9 mouse cellular contexts compared by ENCODE assay signal in genomic region chr1:134493496-134493895, GRCm38 (mm10). TPM values are rescaled to one million over a fixed set of nuclear protein-coding genes. Genes with fewer than 3 reads are reported as not detected.
DNase-seq lines count a peak whose midpoint lies in the region; ATAC-seq and TF ChIP-seq lines count a peak whose summit lies in the region.
"Had no signal": no experiment of that assay in that cellular context is flagged by ENCODE, and none has a peak within 500 bp of the region (broad histone marks: within the 10 kb centered on the region; RNA-seq: fewer than 3 reads in every experiment).

No protein-coding gene starts in this region.

- TF ChIP-seq POLR2A in thymus, adult 2 months (IDR thresholded peaks at IDR 0.05; ENCODE audit: control insufficient read depth, extremely low read depth, insufficient read depth, low read length, poor library complexity), result no peak

- H3K27ac ChIP-seq in heart, embryonic 13.5 days (replicated peaks), result no peak overlapping the region
- H3K27ac ChIP-seq in thymus, adult 2 months (ENCODE audit: control insufficient read depth, insufficient read depth, low read length), result no peak overlapping the region
- no peak overlapping the region for H3K27ac ChIP-seq in forebrain, embryonic 14.5 days (ENCODE audit: low read depth, low read length)
- H3K27ac ChIP-seq in neural tube, embryonic 15.5 days (replicated peaks), result no peak overlapping the region

- no peaks in the 10 kb centered on the region for H3K9me3 ChIP-seq in heart, embryonic 13.5 days
- H3K9me3 ChIP-seq in forebrain, embryonic 14.5 days (replicated peaks; ENCODE audit: control insufficient read depth, low read length), result no peaks in the 10 kb centered on the region
- H3K9me3 ChIP-seq in neural tube, embryonic 15.5 days (replicated peaks), result no peaks in the 10 kb centered on the region

- peaks cover 18% of the 10 kb centered on the region for H3K4me1 ChIP-seq in heart, embryonic 13.5 days
- H3K4me1 ChIP-seq in thymus, adult 2 months (replicated peaks; ENCODE audit: control insufficient read depth, insufficient read depth, low read length), result peaks cover 4% of the 10 kb centered on the region
- H3K4me1 ChIP-seq in forebrain, embryonic 14.5 days (ENCODE audit: control insufficient read depth, insufficient read depth, low read length), result peaks cover 11% of the 10 kb centered on the region; the same call in 1 of the 2 replicates
- peaks cover 20% of the 10 kb centered on the region for H3K4me1 ChIP-seq in neural tube, embryonic 15.5 days

- H3K27me3 ChIP-seq in heart, embryonic 13.5 days (replicated peaks), result no peaks in the 10 kb centered on the region
- H3K27me3 ChIP-seq in thymus, adult 2 months (ENCODE audit: control insufficient read depth, insufficient read depth, low read length), result no peaks in the 10 kb centered on the region
- H3K27me3 ChIP-seq in forebrain, embryonic 14.5 days (replicated peaks; ENCODE audit: control insufficient read depth, insufficient read depth, low read length), result no peaks in the 10 kb centered on the region
- H3K27me3 ChIP-seq in neural tube, embryonic 15.5 days (replicated peaks), result no peaks in the 10 kb centered on the region

- TF ChIP-seq CTCF in thymus, adult 2 months (IDR thresholded peaks at IDR 0.05; ENCODE audit: borderline replicate concordance, control insufficient read depth, extremely low read depth, insufficient read depth, low read length, poor library complexity), result no peak

- no peak for DNase-seq in heart, adult 18-20 months
- peak; percentile 10 for DNase-seq in thymus, adult 2 months
- no peak for DNase-seq in thymus, postnatal 10 days (ENCODE audit: low spot score in 2 of 2)
- no peak for DNase-seq in forebrain, embryonic 14.5 days (ENCODE audit: low spot score)
- DNase-seq in retina, embryonic 14.5 days (ENCODE audit: low spot score), result no peak
- no peak for DNase-seq in c-Kit-positive CD71-positive TER-119-positive erythroid progenitor cells, embryonic 14.5 days (ENCODE audit: low spot score)
- DNase-seq: layer of hippocampus, adult 9-11 months had no signal

- WGBS in heart, embryonic 13.5 days, result 84% methylated on average over 2 of the region's 2 CpGs
- 90% methylated on average over 2 of the region's 2 CpGs for WGBS in thymus, adult 2 months
- WGBS in forebrain, embryonic 14.5 days, result 81% methylated on average over 2 of the region's 2 CpGs
- 79% methylated on average over 2 of the region's 2 CpGs for WGBS in neural tube, embryonic 15.5 days

- no peak for ATAC-seq in heart, embryonic 13.5 days (ENCODE audit: extremely low read depth, insufficient number of reproducible peaks, low FRiP score, low TSS enrichment)
- ATAC-seq in forebrain, embryonic 14.5 days, result no peak
- no peak for ATAC-seq in neural tube, embryonic 15.5 days (ENCODE audit: low FRiP score)

- peaks cover 33% of the 10 kb centered on the region for H3K36me3 ChIP-seq in heart, embryonic 13.5 days
- no peaks in the 10 kb centered on the region for H3K36me3 ChIP-seq in thymus, adult 2 months (ENCODE audit: control insufficient read depth, insufficient read depth, low read length)
- H3K36me3 ChIP-seq in forebrain, embryonic 14.5 days (ENCODE audit: control insufficient read depth, insufficient read depth, low read length), result peaks cover 19% of the 10 kb centered on the region
- peaks cover 21% of the 10 kb centered on the region for H3K36me3 ChIP-seq in neural tube, embryonic 15.5 days

- no peak overlapping the region; the same call in 1 of the 2 replicates for H3K9ac ChIP-seq in heart, embryonic 13.5 days
- no peak overlapping the region for H3K9ac ChIP-seq in forebrain, embryonic 14.5 days (ENCODE audit: low read length)
- 0 out of 2 replicates have a peak overlapping the region, but pooled peaks have one; percentile 53 for H3K9ac ChIP-seq in neural tube, embryonic 15.5 days (replicated peaks)

- peak overlapping the region; percentile 68; the same call in 1 of the 2 replicates for H3K4me3 ChIP-seq in heart, embryonic 13.5 days
- no peak overlapping the region for H3K4me3 ChIP-seq in thymus, adult 2 months (ENCODE audit: control insufficient read depth, insufficient read depth, low read length)
- H3K4me3 ChIP-seq in forebrain, embryonic 14.5 days (ENCODE audit: low read depth, low read length), result no peak overlapping the region
- no peak overlapping the region for H3K4me3 ChIP-seq in neural tube, embryonic 15.5 days (replicated peaks)

- H3K4me2 ChIP-seq in heart, embryonic 13.5 days, result peak overlapping the region; percentile 75
- H3K4me2 ChIP-seq in forebrain, embryonic 14.5 days (ENCODE audit: low read length), result peak overlapping the region; percentile 72; the same call in 1 of the 2 replicates
- H3K4me2 ChIP-seq in neural tube, embryonic 15.5 days, result peak overlapping the region; percentile 75

RNA-seq across cellular contexts. Expression of gene Rabif, which starts 1.0 kb away (rescaled TPM):
- polyA plus RNA-seq in heart, embryonic 13.5 days (2015; fragmentation: Nextera tagmentation; extraction: Ambion mirVana), result 28.5 and 29.2 TPM in 2 replicates
- 1 to 10 TPM; 8.0 to 9.7 TPM for total RNA-seq in heart, adult 18-20 months (2021)
- polyA plus RNA-seq in thymus, adult 2 months (2012; rRNA removed), result 24.8 and 25.0 TPM in 2 replicates
- 59.4 and 66.3 TPM in 2 replicates for polyA plus RNA-seq in forebrain, embryonic 14.5 days (2014; fragmentation: Nextera tagmentation; extraction: Ambion mirVana)
- polyA plus RNA-seq in neural tube, embryonic 15.5 days (2015; fragmentation: Nextera tagmentation; extraction: Ambion mirVana), result 70.1 and 76.8 TPM in 2 replicates

RNA-seq across cellular contexts. Expression of gene Klhl12, which starts 38.2 kb away (rescaled TPM):
- 15.9 and 19.9 TPM in 2 replicates for polyA plus RNA-seq in heart, embryonic 13.5 days (2015; fragmentation: Nextera tagmentation; extraction: Ambion mirVana)
- 10 to 100 TPM; 22.5 to 22.8 TPM for total RNA-seq in heart, adult 18-20 months (2021)
- 7.7 and 7.9 TPM in 2 replicates for polyA plus RNA-seq in thymus, adult 2 months (2012; rRNA removed)
- 24.8 and 27.3 TPM in 2 replicates for polyA plus RNA-seq in forebrain, embryonic 14.5 days (2014; fragmentation: Nextera tagmentation; extraction: Ambion mirVana)
- polyA plus RNA-seq in neural tube, embryonic 15.5 days (2015; fragmentation: Nextera tagmentation; extraction: Ambion mirVana), result 35.6 and 36.7 TPM in 2 replicates

RNA-seq across cellular contexts. Expression of gene Mgat4e, which starts 56.0 kb away (rescaled TPM):
- not detected in 2 replicates for polyA plus RNA-seq in heart, embryonic 13.5 days (2015; fragmentation: Nextera tagmentation; extraction: Ambion mirVana)
- total RNA-seq in heart, adult 18-20 months (2021), result not detected
- polyA plus RNA-seq in thymus, adult 2 months (2012; rRNA removed), result not detected in 2 replicates
- polyA plus RNA-seq in forebrain, embryonic 14.5 days (2014; fragmentation: Nextera tagmentation; extraction: Ambion mirVana), result not detected in 2 replicates
- polyA plus RNA-seq in neural tube, embryonic 15.5 days (2015; fragmentation: Nextera tagmentation; extraction: Ambion mirVana), result not detected in 2 replicates
